Mouse (Mus musculus): ENCODE data around the gene Pml.

Pml gene

DNA sequence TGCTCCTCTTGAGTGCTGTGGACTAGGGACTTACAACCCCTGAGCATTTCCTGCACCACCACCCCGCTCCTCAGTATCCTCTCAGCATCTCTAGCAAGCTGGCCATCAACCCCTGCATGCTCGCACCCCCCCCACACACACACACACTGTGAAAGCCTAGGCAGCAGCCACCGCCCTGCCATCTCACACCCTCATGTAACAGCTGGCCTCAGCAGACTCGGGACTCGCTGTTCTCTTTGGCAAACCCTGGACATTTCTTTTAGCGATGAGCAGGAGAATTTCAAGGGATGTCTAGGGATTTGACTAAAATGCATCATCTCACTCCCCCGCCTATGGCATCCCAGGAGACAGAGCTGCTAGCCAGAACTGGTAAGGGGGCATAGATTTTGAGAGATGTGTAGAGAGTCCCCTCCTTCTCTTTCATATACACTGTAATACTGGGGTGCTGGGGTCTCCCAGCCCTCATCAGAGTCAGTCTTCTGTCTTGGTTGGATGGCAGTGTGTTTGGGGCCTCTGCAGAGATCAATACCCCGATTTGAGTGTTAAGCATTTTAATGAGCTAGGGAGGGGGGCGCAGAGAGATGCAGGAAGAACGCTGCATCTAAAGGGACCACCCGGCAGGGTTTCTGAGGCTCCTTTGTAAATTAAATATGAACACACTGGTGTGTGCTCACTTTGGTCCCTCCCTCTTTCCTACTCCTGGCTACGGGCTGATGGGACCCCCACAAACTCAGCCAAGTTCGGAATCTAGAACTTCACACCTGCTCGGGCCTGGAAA is 46.7 kb downstream of the Pml start:
- in situ Hi-C loops (cut with MboI, MseI) = no loop called here

DNA sequence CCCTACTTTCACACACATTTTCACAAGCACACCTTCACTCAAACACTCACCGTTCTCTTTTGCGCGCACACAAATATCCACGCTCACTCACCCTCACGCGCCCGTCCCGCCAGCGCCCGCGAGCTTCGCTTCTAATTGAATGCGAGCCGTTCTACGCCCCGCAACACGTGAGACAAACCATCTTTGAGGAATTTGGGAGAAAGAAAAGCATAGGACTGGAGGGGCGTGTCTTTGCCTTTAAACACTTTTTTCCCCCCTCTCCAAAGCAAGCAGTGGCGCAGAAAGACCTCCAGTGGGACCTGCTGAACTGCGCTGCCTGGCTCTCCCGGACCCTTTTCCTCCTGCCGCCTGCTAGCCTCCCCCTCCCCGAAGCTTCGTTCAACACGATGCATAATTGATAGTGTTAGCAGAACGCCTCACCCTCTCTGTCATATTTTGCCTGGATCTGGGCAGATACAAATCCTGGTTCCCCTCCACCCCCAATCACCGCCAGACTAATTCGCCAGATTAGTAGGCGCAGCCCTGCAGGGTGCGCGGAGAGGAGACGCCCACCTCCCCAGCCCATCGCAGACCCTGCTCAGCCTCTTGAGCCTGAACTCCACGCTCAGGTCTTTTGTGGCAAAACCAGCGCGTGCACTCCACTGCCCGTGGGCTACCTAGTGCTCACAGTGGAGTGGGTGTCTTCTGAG is 47.6 kb downstream of the Pml start:
- in situ Hi-C loops (cut with MboI, MseI) = no loop called here

DNA sequence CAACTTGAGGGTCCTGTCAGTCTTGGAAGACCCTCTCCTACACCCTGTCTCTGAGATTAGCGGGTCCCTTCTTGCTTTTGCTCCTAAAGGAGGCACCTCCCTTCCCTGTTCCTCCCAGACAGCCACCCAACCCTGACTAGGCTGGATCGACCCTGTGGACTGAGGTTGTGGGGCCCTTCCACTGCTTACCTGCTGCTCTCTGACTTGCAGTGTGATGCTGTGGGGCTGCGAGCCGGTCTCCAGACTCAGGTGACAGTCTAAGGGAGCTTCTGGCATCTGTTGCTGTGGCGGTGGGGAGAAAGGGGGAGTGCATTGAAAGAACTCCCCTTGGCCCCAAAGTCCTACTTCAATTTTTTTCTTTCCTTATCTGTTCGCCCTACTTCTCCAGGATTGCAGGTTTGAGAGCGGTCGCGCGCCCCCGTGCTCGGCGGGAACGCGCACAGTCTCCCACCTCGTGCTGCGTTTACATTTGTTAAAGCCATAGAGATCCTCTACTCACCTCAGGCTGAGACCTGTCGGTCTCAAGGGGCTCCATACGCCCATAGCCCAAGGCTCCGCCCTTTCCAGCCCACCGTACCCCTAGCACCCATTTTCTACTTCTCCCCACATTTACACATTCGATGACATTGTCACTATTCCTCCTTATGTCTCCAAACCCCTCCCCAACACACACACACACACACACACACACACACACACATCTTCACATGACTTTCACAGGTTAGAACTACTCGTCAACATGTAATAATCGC is 48.3 kb downstream of the Pml start:
- in situ Hi-C loops (cut with MboI, MseI) = no loop called here

DNA sequence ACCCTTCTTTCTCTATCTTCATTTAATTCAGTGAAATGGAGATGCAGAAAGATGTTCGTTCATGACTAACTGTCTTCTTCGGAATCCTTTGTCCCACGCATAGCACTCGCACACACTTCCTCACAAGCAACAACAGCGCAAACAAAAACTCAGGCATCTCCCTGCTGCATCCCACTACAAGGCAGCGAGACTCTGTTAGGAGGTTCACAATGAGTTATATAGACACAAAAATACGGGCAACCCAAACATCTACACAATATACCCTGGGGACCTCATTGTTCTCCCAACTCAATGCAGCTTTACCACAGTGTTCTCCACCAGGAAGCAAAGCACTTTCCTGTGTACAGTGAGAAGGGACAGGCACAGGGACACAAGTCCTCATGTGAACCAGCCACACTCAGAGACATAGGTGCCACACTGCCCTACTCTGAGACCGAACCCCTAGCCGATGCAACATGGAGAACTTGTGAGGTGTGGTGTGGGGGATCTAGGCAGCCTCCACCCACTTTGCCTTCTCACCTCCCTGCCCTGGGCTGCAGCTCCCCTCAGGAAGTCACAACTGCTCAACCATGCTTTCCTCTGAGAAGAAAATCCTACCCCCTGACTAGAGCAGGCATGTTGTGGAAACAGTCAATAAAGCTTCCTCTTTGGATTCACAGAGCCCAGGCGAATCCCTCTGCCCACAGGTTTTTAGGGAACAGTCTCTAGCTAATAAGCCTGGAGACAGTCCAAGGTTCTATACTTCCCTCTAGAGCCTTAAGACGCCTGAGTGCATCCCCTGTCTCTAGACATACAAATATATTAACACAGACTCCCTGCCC is 49.1 kb downstream of the Pml start:
- in situ Hi-C loops (cut with MboI, MseI) = no loop called here

DNA sequence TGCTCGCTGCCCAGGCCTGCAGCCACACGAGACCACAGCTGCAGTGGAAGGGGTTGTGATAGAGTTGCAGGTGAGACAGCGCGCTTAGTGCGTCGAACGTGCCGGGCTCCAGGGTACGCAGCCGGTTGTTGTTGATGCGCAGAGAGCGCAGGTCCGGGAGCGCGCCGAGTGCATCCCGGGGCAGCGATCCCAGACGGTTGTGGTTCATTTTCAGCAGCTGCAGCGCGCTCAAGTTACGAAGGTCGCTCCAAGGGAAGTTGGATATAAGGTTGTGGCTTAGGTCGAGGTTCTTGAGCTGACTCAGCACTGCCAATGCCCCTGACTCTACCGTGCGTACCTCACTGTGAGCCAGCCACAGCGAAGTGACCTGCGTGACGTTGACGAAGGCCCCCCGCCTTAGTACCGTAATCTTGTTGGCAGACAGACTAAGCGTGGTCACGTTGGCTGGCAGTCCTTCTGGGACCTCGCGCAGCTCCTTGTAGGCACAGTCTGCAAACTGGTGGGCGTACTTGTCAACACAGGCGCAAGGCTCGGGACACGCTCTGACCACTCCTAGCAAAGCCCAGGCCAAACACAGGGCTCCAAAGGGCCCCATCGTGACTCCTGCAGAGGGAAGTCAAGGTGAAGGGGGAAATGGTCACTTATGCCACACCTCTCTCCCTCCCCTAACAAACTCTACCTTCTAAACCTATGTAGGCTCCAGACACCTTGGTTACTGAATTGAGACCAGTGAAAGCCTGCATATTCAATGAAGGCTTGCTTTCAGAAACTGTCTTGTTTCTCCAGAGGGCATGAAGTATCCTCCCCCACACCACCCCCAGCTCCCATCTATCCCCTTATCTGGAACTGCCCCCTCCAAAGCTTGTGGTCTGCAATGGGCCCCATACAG is 50.0 kb downstream of the Pml start:
- in situ Hi-C loops (cut with MboI, MseI) = loop anchor here (5.0 kb wide), 1 partner anchor 157 kb away; no protein-coding TSS in a partner anchor

DNA sequence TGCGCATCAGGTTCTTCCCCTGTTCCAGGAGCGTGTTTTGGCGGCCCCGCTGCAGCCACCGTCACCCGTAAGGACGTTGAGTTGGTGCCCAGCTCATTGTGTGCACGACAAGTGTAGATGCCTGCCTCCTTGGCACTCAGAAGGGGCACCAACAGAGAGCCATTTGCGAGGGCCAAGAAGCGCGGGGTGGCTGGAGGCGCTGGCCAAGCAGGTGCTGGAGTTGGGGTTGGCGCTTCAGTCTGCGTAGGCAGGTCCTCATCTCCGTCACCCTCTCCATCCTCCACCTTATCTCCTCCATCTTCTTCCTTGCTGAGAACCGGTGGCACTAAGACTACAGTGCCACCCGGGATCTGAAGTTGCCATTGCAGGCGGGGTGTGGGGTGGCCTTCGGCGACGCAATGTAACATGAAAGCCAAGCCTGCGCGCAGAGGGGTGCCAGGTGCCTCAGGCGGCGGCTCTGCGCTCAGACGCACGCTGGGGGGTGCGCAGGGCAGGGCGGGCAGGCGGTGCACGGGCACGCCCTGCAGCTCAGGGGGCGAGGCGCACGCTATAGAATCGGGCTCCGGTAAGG is 50.7 kb downstream of the Pml start:
- in situ Hi-C loops (cut with MboI, MseI) = loop anchor here (5.0 kb wide), 1 partner anchor 157 kb away; no protein-coding TSS in a partner anchor

DNA sequence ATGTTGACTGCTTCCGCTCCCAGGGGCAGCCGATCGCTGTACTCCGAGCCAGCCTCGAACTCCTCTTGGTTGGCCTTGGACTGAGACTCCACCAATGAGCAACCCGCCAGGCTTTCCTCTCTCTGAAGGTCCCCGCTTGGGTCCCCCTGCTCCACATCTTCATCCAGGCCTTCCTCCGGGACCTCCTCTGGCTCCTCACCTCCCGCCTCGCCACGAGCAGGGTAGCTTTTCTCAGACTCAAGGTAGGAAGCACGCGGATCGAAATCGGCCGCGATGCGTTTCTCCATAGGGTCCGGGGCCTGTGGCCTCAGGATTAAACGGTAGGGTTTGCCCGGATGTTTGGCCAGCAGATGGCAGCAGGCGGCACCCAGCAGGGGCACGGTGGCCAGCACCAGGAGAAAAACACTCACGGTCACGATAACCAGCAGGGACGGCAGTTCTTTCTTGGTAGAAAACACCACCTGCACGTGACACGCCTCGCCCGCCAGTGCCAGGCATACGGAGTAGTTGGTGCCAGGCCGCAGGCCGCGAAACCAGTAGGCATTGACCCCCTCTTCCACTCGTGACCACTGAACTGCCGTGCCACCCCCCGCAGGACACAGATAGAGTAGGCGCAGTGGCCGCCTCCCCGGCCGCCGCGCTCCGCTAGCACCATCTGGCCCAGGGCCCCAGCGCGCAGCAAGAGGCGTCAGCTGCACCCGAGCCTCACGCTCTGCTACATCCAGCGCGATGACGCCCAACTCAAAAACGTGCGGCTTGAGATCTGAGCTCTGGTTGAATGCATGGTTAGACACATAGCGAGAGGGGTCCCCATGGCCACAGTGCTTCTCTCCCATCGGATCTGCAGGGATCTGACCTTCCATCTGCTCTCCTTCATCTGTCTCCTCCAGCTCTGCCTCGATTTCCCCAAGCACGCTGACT is 51.5 kb downstream of the Pml start:
- in situ Hi-C loops (cut with MboI, MseI) = loop anchor here (5.0 kb wide), 1 partner anchor 156 kb away; no protein-coding TSS in a partner anchor

DNA sequence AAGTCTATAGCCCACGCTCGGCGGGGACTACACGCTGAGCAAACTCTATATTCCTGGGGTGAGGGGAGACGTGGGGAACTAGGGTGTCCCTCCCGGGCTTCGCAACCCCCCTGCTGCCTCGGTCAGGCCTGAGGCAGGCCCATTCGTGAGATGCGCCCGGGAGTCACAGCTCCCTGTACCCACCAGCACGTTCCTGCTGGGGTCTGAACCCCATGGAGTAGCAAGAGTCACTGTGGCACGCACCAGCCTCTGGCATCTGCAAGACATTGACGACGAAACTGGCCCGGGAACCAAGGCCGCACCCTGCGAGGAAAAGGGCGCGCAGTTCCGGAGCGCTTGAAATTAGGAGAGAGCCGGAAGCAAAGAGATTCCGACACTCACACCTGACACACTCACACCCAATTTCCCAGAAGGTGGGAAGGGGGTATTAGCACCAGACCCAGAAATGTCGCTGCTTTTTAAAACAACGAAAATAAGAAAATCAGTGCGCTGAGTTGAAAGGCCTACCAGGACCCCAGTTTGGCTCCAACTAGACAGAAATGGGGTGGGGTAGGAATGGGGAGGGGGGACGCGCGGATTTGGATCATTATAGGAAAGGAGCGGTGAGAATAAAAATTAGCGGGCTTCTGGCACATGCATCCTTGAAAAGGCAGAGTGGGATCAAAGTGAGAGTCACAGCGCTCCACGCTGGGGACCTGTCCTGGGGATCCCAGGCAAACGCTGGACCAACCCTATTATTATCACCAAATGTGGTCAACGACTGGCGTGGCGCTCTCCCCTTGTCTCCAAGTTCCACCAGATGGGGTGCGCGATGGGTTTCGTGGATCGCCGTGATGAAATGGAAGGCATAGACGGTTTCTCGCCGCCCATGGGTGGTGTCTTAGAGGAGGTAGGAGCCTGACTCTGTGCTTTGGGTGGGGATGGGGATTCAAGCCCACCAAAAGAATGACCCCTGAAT is 52.7 kb downstream of the Pml start:
- in situ Hi-C loops (cut with MboI, MseI) = loop anchor here (5.0 kb wide), 1 partner anchor 155 kb away; no protein-coding TSS in a partner anchor

DNA sequence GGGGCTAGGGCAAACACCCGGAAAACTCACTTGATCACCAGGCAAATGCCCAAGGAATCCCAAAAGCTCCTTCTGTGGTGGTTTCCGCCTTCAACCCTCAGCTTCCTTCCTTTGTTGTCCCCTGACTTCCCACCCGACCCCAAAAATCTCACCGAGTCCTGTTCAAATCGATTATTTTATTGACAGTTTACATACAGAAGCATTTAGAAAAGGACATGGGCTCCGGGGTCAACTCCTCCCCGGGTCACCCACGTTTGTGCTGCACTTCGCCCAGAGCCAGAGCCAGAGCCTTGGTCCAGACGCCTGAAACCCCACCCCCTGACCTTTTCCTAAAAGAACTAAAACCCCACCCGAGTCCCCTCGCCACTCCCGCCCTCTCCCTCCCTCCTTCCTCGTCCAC is 53.4 kb downstream of the Pml start:
- in situ Hi-C loops (cut with MboI, MseI) = loop anchor here (5.0 kb wide), 1 partner anchor 154 kb away; no protein-coding TSS in a partner anchor

DNA sequence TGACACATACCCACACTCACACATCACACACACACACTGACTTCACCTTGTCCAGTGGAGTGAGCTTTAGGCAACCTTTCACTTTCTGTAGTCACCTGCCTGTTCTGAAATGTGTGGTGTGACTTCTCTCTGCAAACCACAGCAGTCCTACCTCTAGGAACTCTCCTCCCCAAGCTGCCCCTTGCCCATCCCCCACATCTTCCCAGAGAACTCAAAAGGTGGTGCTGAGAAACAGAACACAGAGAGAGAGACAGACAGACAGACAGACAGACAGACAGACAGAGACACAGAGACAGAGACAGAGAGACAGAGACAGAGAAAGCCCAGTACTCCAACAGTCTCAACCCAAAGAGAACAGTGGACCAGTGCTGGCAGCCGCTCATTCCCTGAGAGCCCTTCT is 53.9 kb downstream of the Pml start:
- in situ Hi-C loops (cut with MboI, MseI) = loop anchor here (5.0 kb wide), 1 partner anchor 153 kb away; no protein-coding TSS in a partner anchor

DNA sequence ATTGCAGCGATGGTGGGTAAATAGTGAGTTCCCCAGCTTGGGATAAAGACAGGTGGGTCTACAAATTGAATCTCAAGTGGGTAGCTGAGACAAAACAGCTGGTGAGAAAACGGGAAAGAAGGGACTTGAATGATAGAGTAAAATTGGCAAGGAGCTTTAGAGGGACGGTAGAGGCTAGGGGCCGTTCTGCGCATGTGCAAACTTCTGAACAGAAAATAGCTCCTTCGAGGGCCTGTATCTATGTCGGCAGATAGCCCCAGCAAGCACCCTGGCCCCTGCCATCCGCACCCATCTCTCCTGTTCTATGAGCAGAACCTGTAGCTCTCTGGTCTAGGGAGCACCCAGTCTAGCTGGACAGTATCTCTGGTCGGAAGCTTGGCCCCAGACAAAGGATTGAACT is 55.4 kb downstream of the Pml start:
- in situ Hi-C loops (cut with MboI, MseI) = no loop called here

DNA sequence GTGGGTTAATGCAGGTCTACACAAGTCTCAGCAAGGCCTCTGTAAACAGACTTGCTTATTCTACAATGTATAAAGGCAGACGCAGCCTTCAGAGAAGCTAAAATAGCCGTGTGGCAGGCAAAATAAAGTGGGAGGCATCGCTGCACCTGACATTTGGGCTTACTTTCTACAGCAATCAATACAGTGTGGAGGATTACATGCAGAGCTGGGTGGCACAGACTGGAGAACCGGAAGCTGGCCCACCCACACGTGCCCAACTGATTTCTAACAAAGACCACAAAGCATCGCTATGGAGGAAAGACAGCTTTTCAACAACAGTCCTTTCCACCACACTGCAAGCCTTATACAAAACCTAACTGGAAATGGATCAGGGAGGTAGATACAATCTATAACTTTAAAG is 65.1 kb downstream of the Pml start:
- in situ Hi-C loops (cut with MboI, MseI) = no loop called here

DNA sequence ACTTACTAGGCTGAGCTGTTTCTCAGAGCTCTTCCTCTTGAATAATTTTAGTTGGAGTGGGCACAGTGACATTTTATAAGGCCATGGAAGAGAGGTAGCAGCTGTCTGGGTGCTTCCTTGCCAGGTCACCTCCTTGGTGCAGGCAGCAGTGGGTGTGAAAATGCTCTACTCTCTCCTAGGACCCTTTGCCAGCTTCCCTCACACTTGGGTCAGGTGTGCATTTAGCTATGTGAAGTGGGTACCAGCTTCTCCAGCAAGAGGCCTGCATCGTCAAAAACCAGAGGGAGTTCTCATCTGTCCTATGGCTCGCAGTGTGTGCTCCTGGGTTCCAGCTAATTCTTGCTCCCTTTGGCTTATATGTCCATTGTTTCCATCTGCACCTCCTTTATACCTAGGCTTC is 70.2 kb downstream of the Pml start:
- in situ Hi-C loops (cut with MboI, MseI) = loop anchor here (10.0 kb wide), 1 partner anchor 1375 kb away; no protein-coding TSS in a partner anchor

DNA sequence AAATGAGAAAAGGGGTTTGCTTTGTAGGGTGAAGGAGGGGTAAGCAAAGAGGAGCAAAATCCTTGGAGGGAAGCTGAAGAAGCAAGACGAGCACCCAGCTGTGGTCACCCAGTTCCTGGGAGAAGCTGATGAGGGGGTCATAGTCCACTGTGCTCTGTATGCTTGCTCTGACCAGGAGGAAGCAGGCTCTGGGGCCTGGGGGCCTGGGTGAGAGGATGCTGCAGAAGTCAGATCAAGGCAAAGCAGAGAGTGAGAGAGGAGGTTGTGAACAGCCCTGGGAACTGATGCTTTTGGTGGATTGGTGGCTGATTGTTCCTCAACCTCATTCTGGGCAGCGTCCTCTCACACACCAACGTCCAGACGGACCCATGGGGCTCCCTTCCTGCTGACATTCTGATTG is 72.4 kb downstream of the Pml start:
- in situ Hi-C loops (cut with MboI, MseI) = loop anchor here (10.0 kb wide), 1 partner anchor 1372 kb away; no protein-coding TSS in a partner anchor

DNA sequence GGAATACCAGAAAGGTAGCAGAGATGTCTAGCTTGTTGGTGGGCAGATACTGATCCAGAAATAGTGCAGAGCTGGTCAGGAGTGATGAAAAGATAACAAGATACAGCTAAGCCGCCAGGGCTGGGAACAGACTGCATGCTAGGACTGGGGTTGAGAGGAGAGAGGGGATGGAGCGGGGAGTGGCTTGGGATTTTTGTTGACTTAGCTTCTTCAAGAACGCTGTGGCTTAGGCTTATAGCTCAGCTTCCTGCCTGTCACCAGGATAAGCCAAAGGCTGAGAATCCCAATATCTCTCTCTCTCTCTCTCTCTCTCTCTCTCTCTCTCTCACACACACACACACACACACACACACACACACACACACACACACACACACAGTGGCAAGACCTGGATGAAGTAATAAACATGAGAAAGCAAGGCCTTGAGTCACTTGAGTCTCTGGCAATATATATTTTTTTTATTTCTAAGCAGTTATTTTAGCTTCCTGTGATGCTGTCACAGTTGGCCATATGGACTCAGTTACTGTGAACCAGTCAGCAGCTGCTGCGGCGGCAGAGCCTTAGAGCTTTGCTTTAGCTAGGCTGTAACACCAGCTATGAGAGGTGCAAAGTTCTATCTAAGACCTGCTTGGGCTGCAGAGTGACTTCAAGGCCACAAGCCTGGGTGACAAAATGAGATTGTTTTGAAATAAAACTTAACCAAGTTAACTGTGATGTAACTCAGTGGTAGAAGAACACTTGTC is 73.7 kb downstream of the Pml start:
- in situ Hi-C loops (cut with MboI, MseI) = loop anchor here (10.0 kb wide), 1 partner anchor 1371 kb away; no protein-coding TSS in a partner anchor

DNA sequence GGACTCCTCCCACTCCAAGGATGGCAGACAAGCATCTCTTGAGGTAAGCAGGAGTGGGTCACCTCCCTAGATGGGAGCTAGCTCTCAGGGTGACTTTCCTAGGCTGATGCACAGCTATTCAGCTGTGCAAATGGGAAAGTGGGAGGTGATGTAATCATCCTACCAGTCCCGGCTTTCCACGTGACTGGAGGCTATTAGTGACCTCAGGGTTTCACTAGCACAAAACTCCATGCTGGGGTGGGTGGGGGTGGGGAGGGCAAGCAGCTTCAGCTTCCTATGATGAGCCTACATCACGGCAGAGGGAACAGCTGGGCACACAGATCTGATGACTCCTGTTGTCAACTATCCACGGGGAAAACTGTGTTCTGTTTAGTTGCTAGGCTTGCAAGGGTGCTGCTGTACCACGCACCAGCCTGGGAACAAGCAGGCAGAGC is 74.8 kb downstream of the Pml start:
- in situ Hi-C loops (cut with MboI, MseI) = loop anchor here (10.0 kb wide), 1 partner anchor 1370 kb away; no protein-coding TSS in a partner anchor
